In the genomic region with DNA sequence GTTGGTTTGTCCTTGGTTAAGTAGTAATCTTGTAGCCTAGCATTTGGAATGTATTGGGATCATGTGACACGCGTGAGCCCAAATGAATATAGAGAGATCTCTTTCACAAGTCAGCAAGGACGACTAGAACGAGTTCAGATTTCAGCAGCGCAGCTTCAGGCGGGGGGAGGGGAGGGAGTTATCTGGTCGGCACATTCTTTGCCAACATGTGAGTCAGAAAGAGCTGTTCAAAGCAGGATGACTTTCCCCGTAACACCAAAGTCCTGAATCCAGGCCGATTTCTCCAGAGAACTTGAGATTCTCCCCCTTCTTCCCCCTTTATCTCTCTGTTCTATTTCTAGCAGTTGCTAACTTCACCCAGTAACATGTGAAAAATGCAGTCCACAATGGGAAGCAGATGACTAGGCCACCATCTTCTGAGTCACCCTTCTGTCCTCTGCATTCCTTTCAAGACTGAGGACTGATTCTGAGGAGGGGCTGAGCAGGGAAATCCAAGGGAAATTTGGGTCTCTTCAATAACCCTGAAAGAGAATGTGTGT, we compare ENCODE assay signal across 10 mouse cellular contexts.
A peak's percentile ranks its signal among the peaks of the same experiment; 100 is the strongest.
DNase-seq lines count a peak whose midpoint lies in the region; ATAC-seq and TF ChIP-seq lines count a peak whose summit lies in the region.
"Had no signal": no experiment of that assay in that cellular context is flagged by ENCODE, and none has a peak within 500 bp of the region (broad histone marks: within the 10 kb centered on the region; RNA-seq: fewer than 3 reads in every experiment).

No protein-coding gene starts in this region.

- no peaks in the 10 kb centered on the region for H3K27me3 ChIP-seq in hindbrain, postnatal 0 days (ENCODE audit: insufficient read depth, low read length)
- no peaks in the 10 kb centered on the region for H3K27me3 ChIP-seq in hindbrain, embryonic 10.5 days (ENCODE audit: insufficient read depth, poor library complexity, severe bottlenecking)
- no peaks in the 10 kb centered on the region for H3K27me3 ChIP-seq in heart, adult 2 months (ENCODE audit: control insufficient read depth, insufficient read depth, low read length)
- no peaks in the 10 kb centered on the region for H3K27me3 ChIP-seq in forebrain, embryonic 14.5 days (replicated peaks; ENCODE audit: control insufficient read depth, insufficient read depth, low read length)
- H3K27me3 ChIP-seq: liver, embryonic 13.5 days had no signal

- H3K9ac ChIP-seq in hindbrain, postnatal 0 days (replicated peaks; ENCODE audit: low read length) = no peak overlapping the region
- no peak overlapping the region; the same call in 1 of the 2 replicates for H3K9ac ChIP-seq in heart, adult 2 months (ENCODE audit: low read depth, low read length)
- H3K9ac ChIP-seq in forebrain, embryonic 14.5 days (ENCODE audit: low read length) = no peak overlapping the region
- H3K9ac ChIP-seq: liver, embryonic 13.5 days had no signal

- H3K4me3 ChIP-seq in hindbrain, postnatal 0 days (ENCODE audit: low read length) = no peak overlapping the region
- H3K4me3 ChIP-seq in hindbrain, embryonic 10.5 days = no peak overlapping the region
- H3K4me3 ChIP-seq in heart, adult 2 months = no peak overlapping the region
- H3K4me3 ChIP-seq in forebrain, embryonic 14.5 days (ENCODE audit: low read depth, low read length) = no peak overlapping the region
- H3K4me3 ChIP-seq: erythroblast, embryonic 14.5 days; liver, embryonic 13.5 days had no signal

- ATAC-seq in hindbrain, postnatal 0 days = no peak
- no peak for ATAC-seq in forebrain, embryonic 14.5 days

- no peaks in the 10 kb centered on the region for H3K9me3 ChIP-seq in hindbrain, postnatal 0 days (ENCODE audit: low read length)
- H3K9me3 ChIP-seq in hindbrain, embryonic 10.5 days = no peaks in the 10 kb centered on the region
- no peaks in the 10 kb centered on the region for H3K9me3 ChIP-seq in forebrain, embryonic 14.5 days (replicated peaks; ENCODE audit: control insufficient read depth, low read length)
- H3K9me3 ChIP-seq: liver, embryonic 13.5 days had no signal

- intact Hi-C loops in heart, adult 2 months (cut with DNase I) = no loop called here

- 0 out of 2 replicates have a peak, but pooled peaks have one; percentile 9 for TF ChIP-seq POLR2A in heart, adult 2 months (IDR thresholded peaks at IDR 0.05; ENCODE audit: insufficient read depth, low read depth, low read length)

- H3K4me2 ChIP-seq in hindbrain, postnatal 0 days (ENCODE audit: low read depth, low read length) = no peak overlapping the region
- no peak overlapping the region for H3K4me2 ChIP-seq in forebrain, embryonic 14.5 days (ENCODE audit: low read length)
- H3K4me2 ChIP-seq: liver, embryonic 13.5 days had no signal

- no peaks in the 10 kb centered on the region for H3K36me3 ChIP-seq in hindbrain, postnatal 0 days (ENCODE audit: insufficient read depth, low read length)
- no peaks in the 10 kb centered on the region for H3K36me3 ChIP-seq in hindbrain, embryonic 10.5 days
- peaks cover 5% of the 10 kb centered on the region; the same call in 1 of the 2 replicates for H3K36me3 ChIP-seq in heart, adult 2 months (ENCODE audit: control insufficient read depth, insufficient read depth, low read length)
- H3K36me3 ChIP-seq in forebrain, embryonic 14.5 days (ENCODE audit: control insufficient read depth, insufficient read depth, low read length) = no peaks in the 10 kb centered on the region
- H3K36me3 ChIP-seq: liver, embryonic 13.5 days had no signal

- no peak for TF ChIP-seq CTCF in hindbrain, postnatal 0 days (IDR thresholded peaks at IDR 0.05; ENCODE audit: low read depth)
- no peak for TF ChIP-seq CTCF in heart, adult 2 months (IDR thresholded peaks at IDR 0.05)

- TF ChIP-seq EP300 in heart, adult 2 months (IDR thresholded peaks at IDR 0.05; ENCODE audit: insufficient read depth, low read depth, low read length) = 0 out of 2 replicates have a peak, but pooled peaks have one; percentile 40

- WGBS in hindbrain, postnatal 0 days = 60% methylated on average over 9 of the region's 9 CpGs
- WGBS in hindbrain, embryonic 10.5 days = 56% methylated on average over 9 of the region's 9 CpGs
- WGBS in heart, adult 2 months = 18% methylated on average over 9 of the region's 9 CpGs
- WGBS in forebrain, embryonic 14.5 days = 66% methylated on average over 9 of the region's 9 CpGs

- H3K79me2 ChIP-seq in heart, adult 2 months (replicated peaks; ENCODE audit: control insufficient read depth, insufficient read depth, low read length) = no peaks in the 10 kb centered on the region

- H3K27ac ChIP-seq in hindbrain, postnatal 0 days = no peak overlapping the region
- H3K27ac ChIP-seq in hindbrain, embryonic 10.5 days = no peak overlapping the region
- H3K27ac ChIP-seq in heart, adult 2 months = peak overlapping the region; percentile 93
- no peak overlapping the region for H3K27ac ChIP-seq in forebrain, embryonic 14.5 days (ENCODE audit: low read depth, low read length)
- H3K27ac ChIP-seq: liver, embryonic 13.5 days had no signal

- peak; percentile 24 for DNase-seq in hindbrain, postnatal 0 days (ENCODE audit: low spot score)
- no peak for DNase-seq in hindbrain, embryonic 10.5 days (ENCODE audit: low spot score)
- DNase-seq in adrenal gland, postnatal 10 days = peak; percentile 84
- DNase-seq in heart, adult 2 months = peak; percentile 53 to 76
- peak; percentile 16 for DNase-seq in lung, postnatal 25 days (ENCODE audit: low spot score)
- no peak for DNase-seq in forebrain, embryonic 14.5 days (ENCODE audit: low spot score)
- no peak for DNase-seq in spleen, postnatal 14 days (ENCODE audit: low spot score in 2 of 2)
- DNase-seq in thymus, postnatal 10 days (ENCODE audit: low spot score in 2 of 2) = no peak
- DNase-seq: liver, embryonic 13.5 days had no signal

- H3K4me1 ChIP-seq in hindbrain, postnatal 0 days (ENCODE audit: insufficient read depth, low read length) = no peaks in the 10 kb centered on the region
- peaks cover 10% of the 10 kb centered on the region for H3K4me1 ChIP-seq in hindbrain, embryonic 10.5 days (replicated peaks)
- peaks cover 10% of the 10 kb centered on the region for H3K4me1 ChIP-seq in heart, adult 2 months (ENCODE audit: control insufficient read depth, insufficient read depth, low read length)
- H3K4me1 ChIP-seq in forebrain, embryonic 14.5 days (ENCODE audit: control insufficient read depth, insufficient read depth, low read length) = no peaks in the 10 kb centered on the region
- H3K4me1 ChIP-seq: liver, embryonic 13.5 days had no signal

Comparison
In these comparisons a context has a peak if more than half of its experiments do, and no peak if none do; other contexts are left out.
1. DNase-seq: peak in hindbrain, postnatal 0 days (single experiment), adrenal gland, postnatal 10 days (single experiment), heart, adult 2 months (2 of 2) and lung, postnatal 25 days (single experiment); none in hindbrain, embryonic 10.5 days (single experiment), forebrain, embryonic 14.5 days (single experiment), spleen, postnatal 14 days (0 of 2) and thymus, postnatal 10 days (0 of 2).